Mouse (Mus musculus) heart, adult 2 months (tissue): Measurements from ENCODE around the gene Igtp.

Experiments
- CTCF ChIP-seq: fragments of 200-600 bp; IDR thresholded peaks from 2 replicates; pipeline ENCODE4 v1.8.1; 2022; ENCODE audit warnings: antibody characterized with exemption, mild to moderate bottlenecking, moderate library complexity
- EP300 ChIP-seq: fragments of 200-500 bp; IDR thresholded peaks from 2 replicates; pipeline ENCODE4 v1.6.1; 2011; ENCODE audit warnings: low read depth, low read length, control low read depth; ENCODE audit not compliant: insufficient read depth
- POLR2A ChIP-seq: fragments of 200-500 bp; IDR thresholded peaks from 2 replicates; pipeline ENCODE4 v1.6.1; 2011; ENCODE audit warnings: mild to moderate bottlenecking, low read depth, low read length, control low read depth; ENCODE audit not compliant: insufficient read depth

- no peak for TF ChIP-seq CTCF
- peak; percentile 74 for TF ChIP-seq POLR2A
- 0 out of 2 replicates have a peak, but pooled peaks have one; percentile 46 for TF ChIP-seq EP300
Observed at GRCm38 (mm10) chr11:58214391-58215048, 15.2 kb downstream of the Igtp start.
